Mouse (Mus musculus) ES-E14 (cell line): ENCODE measurements at regions not wholly inside any gene's neighbourhood (a gene's known extent, or its start where the extent isn't known, plus 50 kb on each side); places are given as distances from the start of the nearest gene placed in this dataset.

Source experiments
- CHD2 ChIP-seq: IDR thresholded peaks from 2 replicates; pipeline ENCODE4 v1.6.1; 2014; ENCODE audit warnings: mild to moderate bottlenecking, low read depth, low read length, inconsistent platforms
- HCFC1 ChIP-seq: IDR thresholded peaks from 2 replicates; pipeline ENCODE4 v1.6.1; 2012; ENCODE audit warnings: low read length, inconsistent platforms, borderline replicate concordance; ENCODE audit not compliant: insufficient read depth
- ZC3H11A ChIP-seq: IDR thresholded peaks from 2 replicates; pipeline ENCODE4 v1.6.1; 2012; ENCODE audit warnings: low read depth, mild to moderate bottlenecking, inconsistent platforms, low read length, borderline replicate concordance

DNA sequence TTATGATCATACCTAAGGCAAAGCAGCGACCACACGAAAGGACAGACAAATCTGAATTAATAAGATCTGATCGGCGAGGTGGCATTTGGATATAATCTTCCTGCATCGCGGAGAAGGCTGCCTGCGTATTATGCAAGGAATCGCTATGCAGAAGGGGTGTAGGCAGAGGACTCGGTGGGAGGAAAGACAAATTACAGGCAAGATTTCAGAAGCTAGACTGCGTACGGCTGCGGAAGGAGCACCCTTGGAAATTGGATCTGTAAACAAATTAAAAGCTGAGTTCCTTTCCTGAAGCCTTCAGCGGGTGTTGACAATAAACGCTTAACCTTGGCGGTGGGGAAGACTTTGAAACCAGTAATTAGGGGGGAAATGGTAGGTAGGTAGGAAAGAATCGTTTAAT, 257.3 kb downstream of the Barhl2 start:
- TF ChIP-seq HCFC1 (no peak), ZC3H11A (no peak), CHD2 (no peak)
